Mouse (Mus musculus) thymus, postnatal 25 days (tissue): ENCODE results near the gene Ppa2.

Experiments
- DNase-seq: peaks from one replicate; pipeline ENCODE4 v3.0.0; 2022

Ppa2 gene

DNA sequence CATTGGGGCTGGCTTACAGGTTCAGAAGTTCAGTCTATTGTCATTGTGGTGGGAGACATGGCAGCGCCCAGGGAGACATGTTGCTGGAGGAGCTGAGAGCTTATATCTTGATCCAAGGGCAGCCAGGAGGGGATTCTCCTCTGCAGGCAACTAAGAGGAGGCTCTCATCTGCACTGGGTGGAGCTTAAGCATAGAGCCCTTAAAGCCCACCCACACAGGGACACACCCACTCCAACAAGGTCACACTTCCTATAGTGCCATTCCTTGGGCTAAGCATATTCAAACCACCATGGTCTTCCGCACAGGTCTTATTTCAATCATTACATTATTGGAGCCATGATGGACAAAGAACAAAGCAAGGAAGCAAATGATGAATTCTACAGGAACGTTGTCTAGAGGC, 95.7 kb downstream of the Ppa2 start:
- no peak for DNase-seq

DNA sequence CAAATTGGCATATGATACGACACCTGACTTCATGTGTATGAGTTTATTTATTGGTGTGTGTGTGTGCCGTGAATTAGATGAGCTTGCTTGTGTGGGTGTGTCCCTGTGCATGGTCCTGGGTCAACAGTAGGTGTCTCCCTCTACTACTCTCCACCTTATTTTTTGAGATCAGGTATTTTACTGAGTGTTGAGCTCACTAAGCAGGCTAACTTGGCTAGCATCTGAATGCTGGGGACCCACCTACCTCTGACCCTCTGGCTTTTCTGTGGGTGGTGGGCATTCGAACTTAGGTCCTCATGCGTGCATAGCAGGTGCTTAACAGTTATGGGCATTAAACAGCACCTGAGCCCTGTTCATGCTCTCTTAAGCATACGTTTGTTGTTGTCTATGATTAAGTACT, 96.3 kb downstream of the Ppa2 start:
- DNase-seq: no peak

DNA sequence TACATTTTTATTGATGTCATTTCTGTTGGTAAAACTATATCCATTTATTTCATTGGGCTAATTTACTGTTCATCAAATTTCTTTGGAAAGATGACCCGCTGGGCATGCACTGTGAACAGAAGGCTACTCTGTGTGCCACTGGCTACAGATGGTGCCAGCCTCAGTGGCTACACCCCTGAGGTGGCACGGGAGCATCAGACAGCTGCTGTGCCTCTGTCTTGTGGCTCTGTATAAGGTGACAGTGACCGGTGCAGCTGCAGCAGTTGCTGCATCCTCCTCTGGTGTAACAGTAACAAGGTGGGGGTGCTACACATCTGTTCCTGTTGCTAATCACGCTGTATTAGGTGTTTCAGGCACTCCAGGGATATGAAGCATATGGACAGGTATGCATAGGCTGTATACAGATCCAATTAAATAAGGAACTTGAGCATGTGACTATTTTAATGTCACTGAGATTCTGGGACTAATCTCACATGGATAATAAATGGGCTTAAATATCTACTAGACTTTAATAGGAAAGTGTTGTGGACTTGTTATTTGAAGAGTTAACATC, 101.3 kb downstream of the Ppa2 start:
- no peak for DNase-seq

DNA sequence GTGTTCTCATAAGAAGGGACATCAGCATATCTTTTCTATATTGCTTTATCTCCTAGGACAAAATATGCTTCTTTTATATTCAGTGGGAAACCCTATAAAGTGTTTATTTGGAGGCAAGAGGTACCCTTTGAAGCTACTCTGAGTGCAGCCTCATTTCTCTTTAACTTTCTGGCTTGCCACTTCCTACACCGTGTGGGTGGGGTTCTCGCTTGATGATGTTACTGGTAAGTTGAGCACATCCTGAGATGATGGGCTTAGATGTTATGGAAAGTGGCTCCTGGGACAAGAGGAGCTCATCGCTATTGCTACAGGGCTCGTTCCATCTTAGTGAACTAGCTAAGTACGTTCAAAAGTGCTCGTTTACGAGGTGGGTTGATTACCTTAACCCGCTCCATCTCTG, 101.9 kb downstream of the Ppa2 start:
- peak; percentile 27 for DNase-seq

DNA sequence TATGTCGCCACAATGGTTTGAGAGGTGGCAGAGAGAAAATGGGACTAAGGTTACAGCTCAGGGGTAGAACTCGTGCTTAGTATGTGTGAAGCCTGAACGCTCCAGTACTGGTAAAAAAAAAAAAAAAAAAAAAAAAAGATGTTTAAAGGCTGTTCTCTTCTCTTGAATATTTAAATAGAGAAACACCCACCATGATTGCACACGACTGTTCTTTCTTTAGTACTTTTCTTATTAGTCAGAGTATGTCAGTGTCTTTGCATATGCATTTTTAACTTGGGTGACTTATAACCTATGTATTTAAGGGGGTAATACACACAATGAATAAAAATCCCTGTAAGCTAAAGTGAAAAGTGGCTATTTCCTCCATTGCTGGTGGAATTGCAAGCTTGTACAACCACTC, 104.8 kb downstream of the Ppa2 start:
- DNase-seq: no peak

DNA sequence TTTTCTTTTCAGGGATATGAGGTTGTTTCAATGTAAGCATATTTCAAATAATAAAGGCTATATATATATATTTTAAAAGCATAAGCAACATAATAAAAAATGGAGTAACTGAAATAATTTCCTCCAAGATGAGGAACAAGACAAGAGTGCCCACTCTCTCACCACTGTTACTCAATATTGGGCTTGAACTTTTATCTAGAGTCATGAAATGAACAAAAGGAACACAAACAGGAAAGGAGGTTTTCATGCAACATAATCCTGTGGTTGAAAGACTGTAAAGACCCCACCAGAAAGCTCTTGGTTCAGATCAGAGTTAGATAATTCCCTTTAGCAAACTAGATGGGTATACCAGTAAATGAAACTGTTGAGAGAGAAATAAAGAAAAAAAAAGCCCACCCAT, 113.2 kb downstream of the Ppa2 start:
- DNase-seq: no peak
